Mouse (Mus musculus) v-Abl transformed pro-B cells (cell line): ENCODE results near the gene Spaca3.

ENCODE experiments used
- in situ Hi-C, 2 experiments: fragments of 400-800 bp; cut with MboI; formaldehyde crosslinking; loops; one replicate each; pipeline ENCODE4 v1.15.1; 2025; ENCODE audit not compliant: unreplicated experiment in 2 of 2

Spaca3 gene

DNA sequence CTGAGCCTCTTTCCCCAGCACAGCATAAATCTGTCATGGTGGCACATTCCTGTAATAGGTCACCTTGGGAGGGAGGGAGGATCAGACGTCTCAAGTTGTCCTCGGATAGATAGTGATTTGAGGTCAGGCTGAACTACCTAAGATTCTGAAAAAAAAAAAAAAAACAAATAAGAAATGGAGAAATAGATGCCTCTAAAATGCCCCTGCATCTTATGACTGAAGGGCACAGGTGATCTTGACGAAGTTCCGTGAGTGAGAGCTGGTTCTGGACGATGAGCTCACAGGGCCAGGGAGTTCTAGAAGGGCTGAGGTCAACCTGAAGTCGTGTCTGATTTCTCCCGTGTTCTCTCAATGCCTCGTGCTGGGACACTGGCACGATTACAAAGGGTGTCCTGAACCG, at the start of gene Spaca3:
Gene Spaca3 (plus strand): TSS at position 301 of the 400 bp plus-strand sequence.
- in situ Hi-C loops = no loop called here

DNA sequence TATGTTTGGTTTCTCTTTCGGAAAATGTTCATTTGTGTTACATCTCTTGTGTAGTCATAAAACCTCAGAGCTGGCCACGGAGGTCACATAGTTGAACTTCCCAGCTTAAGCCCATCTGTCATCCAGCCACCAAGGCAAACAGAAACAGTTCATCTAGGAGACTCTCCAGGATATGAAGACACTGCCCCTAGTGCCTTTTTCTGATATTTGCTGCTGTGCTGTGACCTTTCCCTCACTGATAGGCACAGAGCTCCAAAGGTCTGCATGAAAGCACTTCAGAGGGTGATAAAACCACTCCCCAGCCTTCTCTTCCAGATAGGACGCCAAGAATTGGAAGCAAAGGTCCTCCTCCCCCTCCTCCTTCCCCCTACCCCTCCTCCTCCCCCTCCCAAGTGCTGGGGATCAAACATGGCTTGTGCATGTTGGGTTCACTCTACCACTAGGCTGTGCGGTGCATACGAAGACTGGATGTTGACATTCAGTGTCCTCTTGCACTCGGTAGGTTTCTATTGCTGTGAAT, 49.6 kb upstream of the Spaca3 start:
- in situ Hi-C loops = no loop called here

DNA sequence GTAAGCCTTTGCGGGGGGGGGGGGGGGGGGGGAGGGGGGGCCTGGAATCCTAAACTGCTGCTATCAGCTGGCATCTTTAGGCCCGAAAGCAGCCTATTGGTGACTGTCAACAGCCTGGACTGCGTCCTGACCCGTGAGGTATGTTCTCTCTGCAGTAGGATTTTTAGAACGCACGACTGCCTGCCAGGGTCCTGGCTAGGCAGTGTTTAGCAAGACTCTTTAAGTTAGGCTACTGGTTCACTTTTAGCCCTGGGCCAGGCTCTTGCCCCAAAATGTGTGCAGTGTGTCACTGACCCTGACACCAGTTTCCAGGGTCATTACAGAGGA, 48.5 kb upstream of the Spaca3 start:
- in situ Hi-C loops = no loop called here

DNA sequence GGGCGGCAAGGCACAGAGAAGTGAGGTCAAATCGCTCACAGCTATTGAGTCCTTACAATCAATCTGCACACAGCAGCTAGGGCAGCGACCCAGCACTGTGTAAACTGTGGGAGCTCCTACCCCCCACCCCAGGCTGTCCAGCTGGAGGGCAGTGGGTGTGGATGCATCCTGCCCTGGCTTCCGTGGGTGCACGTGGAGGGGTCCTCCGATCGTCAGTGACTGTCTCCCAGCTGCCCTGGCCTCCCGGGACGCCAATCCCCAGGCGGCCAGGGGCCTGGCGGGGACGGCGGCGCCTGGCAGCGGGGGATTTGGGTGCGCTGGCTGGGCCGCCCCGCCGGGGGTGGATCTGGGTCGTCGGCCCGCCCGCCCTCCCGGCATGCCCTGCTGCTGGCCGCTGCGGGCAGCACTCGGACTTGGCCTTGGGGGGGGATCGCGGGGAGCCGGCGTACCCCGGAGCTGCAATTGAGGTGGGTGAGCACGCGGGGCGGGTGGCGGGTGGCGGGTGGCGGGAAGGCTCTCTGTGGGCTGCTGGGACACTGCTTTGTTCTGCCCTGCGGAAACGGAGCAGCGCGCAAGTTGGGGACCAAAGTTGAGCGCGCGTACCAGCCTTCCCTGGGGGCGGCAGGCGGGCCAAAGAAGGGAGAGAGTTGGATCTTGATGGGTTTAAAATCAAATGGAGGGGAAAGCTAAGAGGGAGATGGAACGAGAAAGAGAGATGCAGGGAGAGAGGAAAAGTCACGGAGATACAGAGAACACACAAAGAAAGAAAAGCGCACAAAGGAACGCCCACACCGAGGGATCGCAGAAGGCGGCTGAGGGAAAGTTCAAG, 48.0 kb upstream of the Spaca3 start, which contains the start of gene Tmem98:
Gene Tmem98 (plus strand): TSS at position 183 of the 829 bp plus-strand sequence.
- in situ Hi-C loops = loop anchor here in 1 of 2 experiments (5.0 to 10.0 kb wide), 2 partner anchors 113 to 375 kb away; no protein-coding TSS in a partner anchor

DNA sequence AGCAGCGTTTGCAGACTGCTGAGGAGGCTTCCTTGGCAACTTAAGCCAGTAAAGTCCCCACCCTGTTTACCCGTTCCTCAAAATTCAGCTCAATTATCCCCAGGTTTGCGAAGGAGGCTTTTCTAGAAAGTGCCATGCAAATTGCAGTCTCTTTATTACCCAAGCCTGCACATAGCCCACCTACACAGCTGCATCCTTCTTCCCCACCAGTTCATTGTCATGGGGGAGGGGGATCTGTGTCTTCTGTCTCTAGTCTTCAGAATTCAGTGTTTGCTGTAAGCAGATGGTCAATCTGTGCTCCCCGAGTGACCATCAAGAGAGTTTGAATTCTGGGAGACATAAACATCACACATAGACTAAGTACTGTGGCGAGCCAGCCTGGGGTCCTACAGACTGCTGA, 47.0 kb upstream of the Spaca3 start:
- in situ Hi-C loops = loop anchor here in 1 of 2 experiments (5.0 to 10.0 kb wide), 2 partner anchors 114 to 376 kb away; no protein-coding TSS in a partner anchor

DNA sequence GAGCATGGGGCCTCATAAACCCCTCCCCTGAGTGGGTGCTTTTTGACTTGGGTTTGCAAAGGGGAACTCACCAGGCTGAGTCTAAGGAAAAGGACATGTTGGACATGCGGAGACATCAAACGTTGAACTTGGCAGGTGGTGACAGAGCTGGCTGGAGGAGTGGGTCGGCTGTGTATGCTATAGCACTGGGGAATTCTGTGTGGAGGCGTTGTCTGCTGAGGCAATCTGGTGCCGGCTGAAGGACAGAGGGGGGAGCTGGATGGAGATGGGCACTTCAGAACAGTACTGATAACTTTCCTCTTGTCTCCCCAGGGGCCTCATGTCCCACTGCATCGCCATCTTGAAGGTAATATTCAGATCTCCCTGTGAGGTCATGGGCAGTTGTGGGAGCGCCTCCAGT, 42.8 kb upstream of the Spaca3 start:
- in situ Hi-C loops = loop anchor here (5.0 to 10.0 kb wide), 3 partner anchors 33 to 381 kb away; partner anchors contain the start of gene Myo1d (in 2 of the 2)

DNA sequence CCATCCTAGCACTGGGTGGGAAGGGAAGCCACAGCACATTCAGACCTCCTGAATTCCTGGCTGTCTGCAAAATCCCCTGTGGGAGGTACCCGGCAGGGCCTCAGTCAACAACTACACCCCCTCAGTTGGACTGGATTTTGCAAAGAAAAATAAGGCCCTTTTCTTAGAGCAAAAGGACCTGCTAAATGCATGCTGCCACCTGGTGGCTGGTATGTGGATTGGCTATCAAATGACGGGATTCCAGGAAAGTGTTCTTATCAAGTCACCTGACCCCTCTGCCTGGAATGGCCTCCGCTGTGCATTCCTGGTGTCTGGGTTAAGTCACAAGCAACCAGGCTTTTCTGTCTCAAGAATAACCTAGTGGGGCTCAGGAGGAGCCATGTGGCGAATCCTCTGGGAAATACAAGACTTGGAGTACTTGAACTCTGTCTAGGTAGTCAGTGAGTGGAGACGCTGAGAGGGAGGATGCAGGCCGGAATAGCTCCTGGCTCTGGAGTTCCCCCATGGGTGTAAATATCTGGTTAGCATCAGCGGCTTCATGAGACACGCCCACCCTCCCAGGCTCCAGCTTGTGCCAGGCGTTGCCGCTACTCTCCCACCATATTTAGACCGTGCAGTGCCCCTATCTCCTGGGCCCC, 40.0 kb upstream of the Spaca3 start:
- in situ Hi-C loops = loop anchor here (5.0 to 10.0 kb wide), 3 partner anchors 36 to 383 kb away; partner anchors contain the start of gene Myo1d (in 2 of the 2)

DNA sequence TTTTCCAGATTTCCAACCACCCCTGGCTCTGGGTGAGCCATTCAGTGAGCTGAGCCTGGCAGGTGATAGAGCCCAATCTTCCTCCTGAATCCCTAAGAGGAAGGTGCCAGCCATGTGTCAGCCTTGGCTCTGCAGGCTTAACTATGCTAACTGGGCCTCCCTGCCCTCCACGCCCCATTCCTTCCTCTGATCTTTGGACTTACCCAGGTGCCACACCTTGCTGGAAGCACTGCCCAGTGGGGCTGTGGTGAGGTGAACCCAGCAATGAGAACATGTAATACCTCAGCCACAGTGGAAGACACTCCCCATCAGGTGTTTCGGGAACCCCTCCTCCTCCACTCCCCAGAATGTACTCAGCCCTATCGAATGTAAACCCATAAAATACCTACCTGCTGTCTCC, 38.1 kb upstream of the Spaca3 start:
- in situ Hi-C loops = loop anchor here in 1 of 2 experiments (10.0 kb wide), 1 partner anchor 1355 kb away; no protein-coding TSS in a partner anchor

DNA sequence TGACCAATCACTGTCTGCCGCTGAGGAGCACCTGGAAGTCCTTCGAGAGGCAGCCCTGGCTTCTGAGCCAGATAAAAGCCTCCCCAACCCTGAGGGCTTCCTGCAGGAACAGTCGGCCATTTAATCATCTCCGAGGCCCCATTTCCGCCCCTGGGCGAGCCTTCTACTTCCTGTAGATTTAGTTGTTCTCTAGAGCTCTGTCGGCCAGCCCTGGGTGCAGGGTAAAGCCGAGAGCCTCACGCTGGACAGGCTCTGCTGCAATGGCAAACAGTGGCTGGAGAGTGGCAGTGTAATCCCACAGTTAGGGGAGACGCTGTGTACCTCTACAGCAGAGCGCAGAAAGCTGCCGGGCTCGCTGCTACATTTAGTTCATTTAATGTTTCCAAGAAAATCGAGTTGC, 36.9 kb upstream of the Spaca3 start:
- in situ Hi-C loops = loop anchor here in 1 of 2 experiments (10.0 kb wide), 1 partner anchor 1354 kb away; no protein-coding TSS in a partner anchor

DNA sequence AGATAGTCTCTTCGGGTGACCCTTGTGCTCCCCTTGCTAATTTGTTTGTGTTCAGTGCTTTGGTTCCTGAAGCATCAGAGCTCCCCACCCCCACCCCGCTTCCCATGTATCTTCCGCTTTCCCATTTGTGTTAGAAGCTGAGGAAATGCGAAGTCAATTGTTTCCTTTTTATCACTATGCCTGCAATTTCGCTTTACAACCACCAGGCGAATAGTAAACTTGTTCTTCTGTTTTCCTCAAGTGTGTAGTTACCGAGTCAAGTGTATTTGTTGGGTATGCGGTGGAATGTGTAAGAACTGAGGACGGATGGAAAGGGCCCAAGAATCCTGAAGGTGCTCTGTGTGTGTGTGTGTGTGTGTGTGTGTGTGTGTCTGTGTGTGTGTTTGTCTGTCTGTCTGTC, 36.4 kb upstream of the Spaca3 start:
- in situ Hi-C loops = loop anchor here in 1 of 2 experiments (10.0 kb wide), 1 partner anchor 1353 kb away; no protein-coding TSS in a partner anchor

DNA sequence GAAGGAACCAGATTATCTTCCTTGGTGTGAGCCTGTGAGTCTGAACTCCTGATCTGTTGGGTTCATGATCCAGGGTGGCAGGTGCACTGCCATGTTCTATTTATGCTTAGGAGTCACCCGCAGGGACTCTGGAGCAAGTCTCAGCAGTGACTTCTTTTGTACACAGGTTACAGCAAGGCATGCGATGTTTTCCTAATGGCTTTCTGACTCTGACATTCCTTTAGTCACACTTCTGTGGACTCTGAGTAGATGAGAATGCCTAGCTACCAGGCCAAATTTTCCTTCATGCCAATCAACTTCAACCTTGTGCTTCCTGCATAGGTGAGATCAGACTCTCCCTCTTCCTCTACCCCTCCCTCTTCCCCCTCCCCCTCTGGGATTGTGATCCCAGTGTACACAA, 22.8 kb upstream of the Spaca3 start:
- in situ Hi-C loops = loop anchor here in 1 of 2 experiments (25.0 kb wide), 1 partner anchor 777 kb away; no protein-coding TSS in a partner anchor

DNA sequence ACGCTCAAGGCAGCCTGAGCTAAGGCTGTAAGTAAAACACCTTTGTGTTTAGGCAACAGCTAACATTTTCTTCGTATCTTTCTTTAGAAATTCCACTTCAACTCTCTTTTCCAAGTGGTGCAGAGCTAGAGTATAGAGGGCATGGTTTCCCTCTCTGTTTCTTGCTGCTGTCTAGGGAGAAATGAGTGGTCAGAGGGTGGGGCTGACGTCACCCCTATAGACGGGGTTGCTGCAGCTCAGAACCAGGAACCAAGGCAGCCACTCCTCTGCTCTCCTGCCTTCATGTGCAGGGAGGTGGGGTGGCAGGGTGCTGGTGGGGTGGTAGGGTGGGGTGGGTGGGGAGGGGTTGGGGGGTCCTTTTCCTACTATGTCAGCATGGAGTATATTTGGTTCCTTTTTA, 22.3 kb upstream of the Spaca3 start:
- in situ Hi-C loops = loop anchor here in 1 of 2 experiments (25.0 kb wide), 1 partner anchor 776 kb away; no protein-coding TSS in a partner anchor

DNA sequence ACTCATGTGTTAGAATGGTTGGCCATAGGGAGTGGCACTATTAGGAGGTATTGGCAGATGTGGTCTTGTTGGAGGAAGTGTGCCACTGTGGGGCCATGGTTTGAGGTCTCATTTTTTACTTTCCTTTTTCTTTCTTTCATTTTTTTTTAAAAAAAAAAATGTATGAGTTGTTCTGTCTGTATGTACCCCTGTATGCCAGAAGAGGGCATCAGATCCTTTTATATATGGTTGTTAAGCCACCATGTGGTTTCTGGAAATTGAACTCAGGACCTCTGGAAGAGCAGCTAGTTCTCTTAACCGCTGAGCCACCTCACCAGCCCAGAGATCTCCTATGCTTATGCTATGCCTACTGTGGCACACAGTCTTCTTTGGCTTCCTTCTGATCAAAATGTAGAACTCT, 19.4 kb upstream of the Spaca3 start:
- in situ Hi-C loops = loop anchor here in 1 of 2 experiments (25.0 kb wide), 1 partner anchor 774 kb away; no protein-coding TSS in a partner anchor

DNA sequence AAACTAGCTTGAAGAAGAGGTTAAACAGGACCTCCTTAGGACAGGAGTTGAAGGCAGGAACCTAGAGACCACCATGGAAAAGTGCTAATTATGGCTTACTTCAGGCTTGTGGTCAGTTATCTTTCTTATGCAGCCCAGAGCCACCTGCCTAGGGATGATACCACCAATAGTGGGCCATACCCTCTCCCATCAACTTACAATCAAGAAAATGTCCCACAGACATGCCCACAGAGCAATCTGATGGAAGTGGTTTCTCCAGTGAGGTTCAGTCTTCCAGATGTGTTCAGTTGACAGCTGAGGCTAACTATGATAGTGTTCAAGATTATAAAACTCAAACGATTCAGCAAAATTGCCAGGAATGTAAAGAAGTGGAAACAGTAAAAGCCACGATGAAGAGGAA, 14.7 kb upstream of the Spaca3 start:
- in situ Hi-C loops = loop anchor here in 1 of 2 experiments (25.0 kb wide), 1 partner anchor 769 kb away; no protein-coding TSS in a partner anchor

DNA sequence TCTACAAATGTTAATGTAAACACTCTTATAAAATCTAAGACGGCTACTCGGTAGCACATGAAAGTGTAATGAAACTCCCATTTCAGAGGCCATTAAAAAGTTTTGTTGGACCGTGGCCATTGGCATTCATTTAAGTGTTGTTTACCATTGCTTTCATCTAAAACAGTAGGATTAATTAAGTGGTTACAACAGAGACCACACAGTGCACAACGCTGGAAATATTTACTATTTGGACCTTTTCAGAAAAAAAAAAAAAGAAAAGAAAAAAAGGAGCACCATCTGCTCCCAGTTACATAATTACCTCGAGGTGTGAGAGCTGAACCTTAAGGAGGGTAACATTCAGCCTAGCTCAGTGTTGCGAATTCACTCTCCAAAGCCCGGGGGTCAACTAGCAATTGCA, 12.7 kb upstream of the Spaca3 start:
- in situ Hi-C loops = loop anchor here in 1 of 2 experiments (25.0 kb wide), 1 partner anchor 767 kb away; no protein-coding TSS in a partner anchor

DNA sequence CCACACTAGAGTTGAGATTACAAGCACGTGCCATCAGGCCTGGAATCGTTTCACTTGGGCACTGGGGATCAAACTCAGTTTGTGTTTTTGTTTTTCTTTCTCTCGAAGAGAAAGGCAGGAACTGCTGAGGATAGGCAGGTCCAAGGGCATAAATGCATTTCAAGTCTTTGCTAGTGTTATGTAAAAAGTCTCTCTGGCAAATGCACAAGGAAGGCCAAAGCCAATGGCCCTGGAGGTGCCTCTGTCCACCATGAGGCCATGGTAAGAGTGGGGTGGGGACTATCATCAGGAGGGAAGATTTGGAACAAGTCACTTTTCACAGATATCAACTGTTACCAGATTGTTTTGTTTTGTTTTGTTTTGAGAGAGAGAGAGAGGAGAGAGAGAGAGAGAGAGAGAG, 12.1 kb upstream of the Spaca3 start:
- in situ Hi-C loops = loop anchor here in 1 of 2 experiments (25.0 kb wide), 1 partner anchor 766 kb away; no protein-coding TSS in a partner anchor

DNA sequence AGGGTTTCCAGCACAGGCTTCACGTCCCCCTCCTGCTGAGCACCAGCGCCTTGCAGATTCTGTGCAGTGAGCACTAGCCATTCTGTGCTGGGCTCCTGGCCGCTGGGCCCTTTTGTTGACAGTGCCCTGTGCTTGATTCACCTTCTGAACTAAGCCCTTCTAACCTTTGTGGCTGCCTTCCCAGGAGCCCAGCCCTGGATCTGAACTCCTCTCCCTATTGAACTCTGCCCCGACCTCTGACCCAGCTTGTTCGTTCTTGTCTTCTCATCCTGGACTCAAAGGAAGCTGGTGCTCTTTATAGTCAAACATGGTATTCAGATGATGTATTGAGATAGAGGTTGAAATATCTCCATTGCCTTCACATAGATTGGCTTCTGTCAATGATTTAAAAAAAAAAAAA, 10.0 kb upstream of the Spaca3 start:
- in situ Hi-C loops = loop anchor here in 1 of 2 experiments (25.0 kb wide), 1 partner anchor 764 kb away; no protein-coding TSS in a partner anchor

DNA sequence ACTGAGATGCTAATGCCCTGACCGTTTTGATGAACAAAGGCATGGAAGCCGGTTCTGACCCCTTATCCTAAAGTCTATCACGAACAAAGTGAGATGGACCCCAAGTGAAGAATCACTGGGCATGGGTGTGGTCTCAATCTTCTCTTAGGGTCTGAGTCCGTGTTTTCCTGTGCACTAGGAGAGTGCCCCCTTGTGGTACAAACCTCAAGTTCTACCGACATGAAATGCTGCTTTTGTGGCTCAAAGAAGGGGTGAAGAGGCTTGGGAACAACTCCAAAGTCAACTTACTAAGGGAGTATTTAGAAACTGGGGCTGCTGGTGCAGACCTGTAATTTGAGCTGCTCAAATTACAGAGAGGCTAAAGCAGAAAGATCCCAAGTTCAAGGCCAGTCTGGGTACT, 6.3 kb upstream of the Spaca3 start:
- in situ Hi-C loops = no loop called here

DNA sequence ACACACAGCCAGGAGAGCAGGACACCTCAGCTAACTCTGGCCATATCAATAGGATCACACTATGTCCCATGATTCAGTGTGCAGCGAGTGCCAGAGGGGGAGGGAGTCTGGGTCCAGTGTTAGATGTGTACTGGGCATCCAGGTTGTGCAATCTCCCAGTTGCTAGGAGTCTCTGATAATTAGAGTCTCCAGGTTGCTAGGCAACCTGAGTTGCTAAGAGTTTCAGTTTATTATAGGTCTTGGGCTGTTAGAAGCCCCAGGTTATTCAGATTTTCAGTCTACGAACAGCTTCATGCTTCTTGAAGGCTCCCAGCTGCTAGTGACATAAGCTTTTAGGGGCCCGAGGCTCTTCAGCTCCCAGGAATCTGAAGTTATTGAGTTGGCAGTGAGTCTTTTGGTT, 5.2 kb upstream of the Spaca3 start:
- in situ Hi-C loops = no loop called here

DNA sequence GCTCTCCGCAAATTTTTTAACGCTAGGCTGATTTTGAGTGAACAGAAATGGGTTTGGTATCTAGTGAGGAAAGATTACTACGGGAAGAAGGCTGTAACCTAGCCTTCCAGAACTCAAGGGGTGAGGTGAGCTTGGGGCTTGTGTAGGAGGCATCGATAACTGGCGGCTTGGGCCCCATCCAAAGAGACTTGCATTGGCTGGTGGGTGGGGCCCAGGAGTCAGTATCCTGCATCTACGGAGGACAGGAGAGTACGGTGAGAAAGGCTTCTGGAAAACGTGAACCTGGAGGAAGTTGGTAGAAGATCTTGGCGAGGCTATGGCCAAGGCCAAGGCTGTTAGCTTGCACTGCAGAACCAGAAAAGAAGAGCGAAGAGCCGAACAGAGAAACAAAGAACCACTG, 3.7 kb upstream of the Spaca3 start:
- in situ Hi-C loops = no loop called here

DNA sequence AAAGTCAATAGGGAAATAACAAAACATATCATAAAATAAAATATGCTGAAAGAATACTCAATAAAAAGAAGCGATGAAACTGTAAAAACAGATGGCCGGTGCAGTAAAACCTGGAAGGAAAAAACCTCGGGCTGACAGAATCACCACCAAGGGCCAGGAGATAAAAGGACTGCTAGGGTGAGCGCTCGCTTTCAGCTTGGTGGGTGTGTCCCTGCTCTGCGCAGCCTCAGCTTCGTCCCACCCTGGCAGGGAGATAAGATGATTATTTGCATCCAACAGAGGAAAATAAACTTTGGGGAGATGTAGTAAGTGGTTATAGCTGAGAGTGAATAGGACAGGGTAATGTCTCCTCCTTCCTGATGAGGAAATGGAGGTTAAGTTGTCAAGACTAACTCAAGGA, 3.3 kb upstream of the Spaca3 start:
- in situ Hi-C loops = no loop called here
